Mouse (Mus musculus): ENCODE measurements around the gene Asb14.

GRCm38 (mm10) chr14:26854066-26854465, 40.3 kb upstream of the Asb14 start:
- TF ChIP-seq CTCF (IDR thresholded peaks at IDR 0.05; ENCODE audit: extremely low read depth, insufficient read length, insufficient replicate concordance, low read depth, low read length) (no peak), POLR2A (IDR thresholded peaks at IDR 0.05; ENCODE audit: low read depth, low read length) (no peak)
